Mouse (Mus musculus): Measurements from ENCODE around the gene Inhbe. TPM values are rescaled to one million over a fixed set of nuclear protein-coding genes. Genes with fewer than 3 reads are reported as not detected.

Inhbe gene
- total RNA-seq, 2 experiments from 2014 or later = not detected

GRCm38 (mm10) chr10:127349810-127350209 is 4.4 kb downstream of the Inhbe start:
- intact Hi-C loops (cut with DNase I) = loop anchor here (2.0 kb wide), 1 partner anchor 105 kb away; no protein-coding TSS in a partner anchor
- DNase-seq = no peak

- no peak for DNase-seq
- intact Hi-C loops (cut with DNase I) = no loop called here
These were observed 5.3 kb downstream of the Inhbe start for GRCm38 (mm10) chr10:127348957-127349356.

- intact Hi-C loops (cut with DNase I) = no loop called here
- no peak for DNase-seq
These were observed 8.0 kb downstream of the Inhbe start for GRCm38 (mm10) chr10:127346173-127346572.

- intact Hi-C loops (cut with DNase I) = loop anchor here (5.0 kb wide), 1 partner anchor 166 kb away; no protein-coding TSS in a partner anchor
- no peak for DNase-seq
These were observed 11.2 kb downstream of the Inhbe start for GRCm38 (mm10) chr10:127343029-127343428.

GRCm38 (mm10) chr10:127341891-127342639 is 12.1 kb downstream of the Inhbe start, which contains the start of gene Gli1:
Gene Gli1 (minus strand): TSS chr10:127341974.
- DNase-seq = peak; percentile 81 to 84
- intact Hi-C loops (cut with DNase I) = loop anchor here (5.0 kb wide), 1 partner anchor 165 kb away; no protein-coding TSS in a partner anchor

GRCm38 (mm10) chr10:127341360-127341690 is 12.9 kb downstream of the Inhbe start:
- DNase-seq = no peak
- intact Hi-C loops (cut with DNase I) = loop anchor here (5.0 kb wide), 1 partner anchor 164 kb away; no protein-coding TSS in a partner anchor

- intact Hi-C loops (cut with DNase I) = loop anchor here (5.0 kb wide), 1 partner anchor 163 kb away; no protein-coding TSS in a partner anchor
These were observed 13.4 kb downstream of the Inhbe start for GRCm38 (mm10) chr10:127340577-127341359.

GRCm38 (mm10) chr10:127339683-127340576 is 14.3 kb downstream of the Inhbe start:
- peak in 1 of 2 experiments; percentile 65 for DNase-seq
- intact Hi-C loops (cut with DNase I) = loop anchor here (5.0 kb wide), 1 partner anchor 163 kb away; no protein-coding TSS in a partner anchor

More at GRCm38 (mm10) chr10:127340577-127341359, 13.4 kb downstream of the Inhbe start:
- no peak for DNase-seq

- intact Hi-C loops (cut with DNase I) = no loop called here
- peak; percentile 57 to 83 for DNase-seq
These were observed 15.1 kb downstream of the Inhbe start for GRCm38 (mm10) chr10:127338930-127339682.

- intact Hi-C loops (cut with DNase I) = no loop called here
- no peak for DNase-seq
These were observed 16.6 kb downstream of the Inhbe start for GRCm38 (mm10) chr10:127337536-127338099.

- intact Hi-C loops (cut with DNase I) = no loop called here
- DNase-seq = no peak
These were observed 17.3 kb downstream of the Inhbe start for GRCm38 (mm10) chr10:127336952-127337351.

GRCm38 (mm10) chr10:127335271-127335670 is 18.9 kb downstream of the Inhbe start:
- intact Hi-C loops (cut with DNase I) = no loop called here
- no peak for DNase-seq

GRCm38 (mm10) chr10:127333152-127333551 is 21.1 kb downstream of the Inhbe start:
- DNase-seq = no peak
- intact Hi-C loops (cut with DNase I) = no loop called here

- DNase-seq = no peak
- intact Hi-C loops (cut with DNase I) = no loop called here
These were observed 21.9 kb downstream of the Inhbe start for GRCm38 (mm10) chr10:127332211-127332874.

GRCm38 (mm10) chr10:127330212-127330611 is 24.0 kb downstream of the Inhbe start:
- intact Hi-C loops (cut with DNase I) = no loop called here
- no peak for DNase-seq

GRCm38 (mm10) chr10:127327461-127328145 is 26.6 kb downstream of the Inhbe start:
- intact Hi-C loops (cut with DNase I) = no loop called here
- DNase-seq = no peak

GRCm38 (mm10) chr10:127326828-127327227 is 27.4 kb downstream of the Inhbe start:
- intact Hi-C loops (cut with DNase I) = no loop called here
- no peak for DNase-seq
